Mouse (Mus musculus): ENCODE measurements around the gene Egflam.

Gene Egflam

GRCm38 (mm10) chr15:7292854-7293253, 105.3 kb downstream of the Egflam start:
- no peak for ATAC-seq (ENCODE audit: low TSS enrichment)

- no peak for ATAC-seq (ENCODE audit: low TSS enrichment)
These were observed 108.2 kb downstream of the Egflam start for GRCm38 (mm10) chr15:7290003-7290402.

GRCm38 (mm10) chr15:7289516-7289915, 108.7 kb downstream of the Egflam start:
- ATAC-seq (ENCODE audit: low TSS enrichment): peak; percentile 20; the same call in 1 of the 2 replicates

GRCm38 (mm10) chr15:7288841-7289424, 109.3 kb downstream of the Egflam start:
- no peak for ATAC-seq (ENCODE audit: low TSS enrichment)

DNA sequence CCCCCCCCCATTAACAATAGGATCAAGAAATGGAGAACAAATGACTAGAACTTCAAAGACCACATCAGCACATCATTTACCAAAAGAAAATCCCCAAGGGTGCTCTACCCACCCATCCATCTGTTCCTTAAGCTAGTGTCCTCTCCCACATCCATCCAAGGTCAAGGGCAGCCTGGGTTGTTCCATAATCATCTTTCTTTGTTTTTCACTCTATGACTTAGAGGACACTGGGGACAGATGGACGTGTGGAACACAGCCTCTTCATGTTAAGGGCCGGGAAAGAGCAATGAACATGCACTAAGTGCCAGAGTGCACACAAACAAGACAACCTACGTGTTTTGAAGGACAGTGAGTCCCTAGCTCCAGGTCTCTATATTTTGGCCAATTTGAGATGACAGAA, 110.3 kb downstream of the Egflam start:
- no peak for ATAC-seq (ENCODE audit: low TSS enrichment)

DNA sequence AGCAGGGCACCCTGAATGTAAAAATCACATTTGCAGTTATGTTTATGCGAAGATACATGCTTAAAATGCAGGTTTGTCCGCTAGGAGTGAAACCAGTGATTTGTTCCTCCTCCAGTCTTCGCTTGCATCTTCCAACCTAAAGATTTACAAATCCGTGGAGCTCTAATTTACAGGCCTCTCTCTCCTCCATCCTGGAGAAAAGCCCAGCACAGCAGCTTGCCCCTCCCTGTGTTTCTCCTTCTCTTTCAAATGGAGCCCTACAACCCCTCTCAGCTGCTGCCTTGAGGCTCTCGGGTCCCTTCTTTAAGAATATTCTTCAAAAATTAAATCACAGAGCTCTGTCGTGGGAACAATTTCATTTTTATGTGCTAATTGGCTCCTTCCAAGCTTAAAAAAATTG, 116.6 kb downstream of the Egflam start:
- ATAC-seq (ENCODE audit: low TSS enrichment): peak; percentile 52; the same call in 1 of the 2 replicates

DNA sequence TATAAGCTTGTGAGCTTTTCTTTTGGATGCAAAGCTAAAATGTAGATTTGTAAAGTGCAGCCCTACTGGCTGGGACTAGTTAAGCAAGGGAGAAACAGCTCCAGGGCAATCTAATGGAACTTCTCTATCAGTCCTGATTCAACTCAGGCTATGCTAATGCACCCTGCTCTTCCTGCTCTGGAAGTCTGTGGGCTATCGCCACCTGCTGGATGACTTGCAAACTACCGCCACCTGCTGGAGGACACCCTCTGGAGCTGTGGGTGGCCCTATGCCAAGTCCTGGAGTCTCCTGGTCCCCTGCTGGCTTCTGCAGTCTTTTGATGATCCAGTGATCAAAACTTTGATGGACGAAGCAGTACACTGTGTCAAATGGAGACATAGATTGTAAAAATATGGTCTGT, 134.4 kb downstream of the Egflam start:
- peak; percentile 97 for ATAC-seq (ENCODE audit: low TSS enrichment)

- ATAC-seq (ENCODE audit: low TSS enrichment): no peak
These were observed 134.9 kb downstream of the Egflam start for GRCm38 (mm10) chr15:7263339-7263738.

DNA sequence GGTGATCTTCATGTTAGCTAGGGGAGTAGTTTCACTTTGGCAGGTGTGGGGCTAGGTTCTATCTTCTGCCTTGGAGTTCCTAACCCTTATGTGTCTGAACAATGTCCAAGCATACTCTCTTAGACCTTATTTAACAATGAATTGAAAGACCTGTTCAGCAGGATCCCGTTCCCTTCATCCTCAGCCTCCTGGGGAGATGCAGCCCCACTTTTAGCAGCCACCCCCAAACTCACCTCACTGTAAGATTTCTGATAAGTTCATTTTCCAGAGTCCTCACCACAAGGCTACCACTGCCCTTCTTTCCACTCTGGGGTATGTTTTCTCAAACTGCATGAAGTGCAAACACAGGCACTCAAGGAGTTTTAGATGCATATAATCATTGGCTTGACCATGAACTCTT, 136.8 kb downstream of the Egflam start:
- ATAC-seq (ENCODE audit: low TSS enrichment): no peak

GRCm38 (mm10) chr15:7256577-7256976, 141.6 kb downstream of the Egflam start:
- ATAC-seq (ENCODE audit: low TSS enrichment): no peak

GRCm38 (mm10) chr15:7253326-7253725, 144.9 kb downstream of the Egflam start:
- no peak for ATAC-seq (ENCODE audit: low TSS enrichment)

DNA sequence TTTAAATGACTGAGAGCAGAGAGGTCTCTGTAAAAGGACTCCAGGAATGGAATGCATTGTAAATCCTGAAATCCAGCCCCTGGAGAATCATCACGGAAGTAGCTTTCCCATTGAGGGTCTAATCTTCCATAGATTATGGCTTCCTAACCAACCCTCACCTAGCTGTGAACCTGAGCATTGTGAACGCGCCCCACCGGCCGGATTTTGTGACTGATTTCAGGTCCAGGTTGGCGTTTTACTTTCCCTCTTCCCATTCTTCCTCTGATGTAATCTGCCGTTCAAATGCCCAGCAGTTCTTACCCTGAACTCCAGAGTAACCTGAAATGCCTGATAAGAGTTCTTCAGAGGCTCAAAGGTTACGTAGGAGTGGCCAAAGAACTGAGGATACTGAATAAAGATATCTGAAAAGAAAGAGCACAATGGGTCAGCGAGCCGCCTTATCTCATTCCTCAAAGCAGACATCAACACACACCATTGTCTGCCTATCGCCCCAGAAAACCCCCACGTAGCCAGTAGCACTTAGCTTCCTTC, 146.0 kb downstream of the Egflam start:
- no peak for ATAC-seq (ENCODE audit: low TSS enrichment)

- no peak for ATAC-seq (ENCODE audit: low TSS enrichment)
These were observed 147.2 kb downstream of the Egflam start for GRCm38 (mm10) chr15:7251042-7251441.

GRCm38 (mm10) chr15:7249216-7249615, 149.0 kb downstream of the Egflam start:
- ATAC-seq (ENCODE audit: low TSS enrichment): no peak

- no peak for ATAC-seq (ENCODE audit: low TSS enrichment)
These were observed 150.9 kb downstream of the Egflam start for GRCm38 (mm10) chr15:7247321-7247720.

GRCm38 (mm10) chr15:7242161-7242850, 155.9 kb downstream of the Egflam start:
- no peak for ATAC-seq (ENCODE audit: low TSS enrichment)

GRCm38 (mm10) chr15:7240950-7241349, 157.2 kb downstream of the Egflam start:
- peak; percentile 73 for ATAC-seq (ENCODE audit: low TSS enrichment)

DNA sequence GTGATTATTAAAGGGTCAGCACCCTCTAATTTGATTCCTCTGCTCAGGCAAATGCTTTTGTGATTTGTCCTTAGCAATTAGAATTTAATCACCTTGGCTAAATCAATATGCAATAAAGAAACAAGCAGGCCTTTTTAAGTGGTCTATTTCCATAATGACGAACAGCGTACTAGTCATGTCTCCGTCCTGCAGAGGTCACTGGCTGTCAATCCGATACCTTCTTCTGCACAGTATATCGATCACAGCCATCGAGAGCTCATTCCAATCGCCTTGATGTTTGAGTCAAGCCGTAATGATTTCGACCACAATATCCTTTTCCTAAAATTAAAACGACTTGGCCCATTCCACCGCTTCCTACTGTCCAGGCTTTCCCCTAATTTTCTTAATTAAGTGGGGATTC, 158.3 kb downstream of the Egflam start:
- ATAC-seq (ENCODE audit: low TSS enrichment): no peak

DNA sequence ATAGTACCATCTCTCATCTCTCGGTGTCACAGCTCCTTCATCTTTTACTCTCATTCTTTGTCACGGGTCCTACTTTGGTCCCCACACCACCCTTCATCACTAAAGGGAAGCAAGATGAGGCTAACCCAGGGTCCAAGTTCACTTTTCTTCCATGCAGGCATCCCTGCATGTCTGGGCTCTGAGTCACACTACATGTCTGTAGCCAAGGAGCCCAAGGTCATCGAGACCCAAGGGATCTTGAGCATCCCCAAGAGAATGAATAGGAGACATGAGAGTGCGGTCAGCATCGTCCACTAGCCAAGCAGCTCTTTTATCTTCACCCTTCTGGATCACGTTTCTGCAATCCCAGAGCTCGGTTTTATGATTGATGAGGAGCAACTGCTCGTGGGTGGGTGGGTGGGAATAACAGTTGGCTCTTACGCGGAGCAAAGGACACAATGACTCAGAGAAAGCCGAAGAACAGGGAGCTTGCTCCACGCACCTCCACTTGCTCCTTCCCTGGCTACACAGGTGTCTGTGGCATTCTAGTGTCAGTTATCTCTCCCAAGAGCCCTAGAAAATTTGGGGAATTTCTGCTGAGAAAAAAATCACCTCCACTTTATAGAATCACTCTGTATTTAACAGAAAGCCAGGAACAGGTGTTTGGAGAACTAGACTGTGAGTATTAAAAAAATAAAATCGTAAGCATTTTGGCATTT, 164.7 kb downstream of the Egflam start:
- ATAC-seq (ENCODE audit: low TSS enrichment): no peak

GRCm38 (mm10) chr15:7226225-7226624, 172.0 kb downstream of the Egflam start:
- ATAC-seq (ENCODE audit: low TSS enrichment): peak; percentile 99

GRCm38 (mm10) chr15:7224151-7224775, 173.9 kb downstream of the Egflam start:
- ATAC-seq (ENCODE audit: low TSS enrichment): no peak

GRCm38 (mm10) chr15:7222809-7223208, 175.4 kb downstream of the Egflam start:
- no peak for ATAC-seq (ENCODE audit: low TSS enrichment)
